Mouse (Mus musculus): Measurements from ENCODE around the gene Fcrlb.
"Not testable (repeated sequence)": the region's sequence is repeated elsewhere in the genome, so short reads cannot be mapped to it uniquely, and the experiment has no call there.

Gene Fcrlb

GRCm38 (mm10) chr1:170912891-170913615, at the start of gene Fcrlb:
Fcrlb (minus strand) TSS chr1:170912941.
- Histone ChIP-seq H3K4me1 (replicated peaks; ENCODE audit: low read depth, low read length) (peaks cover 7% of the 10 kb centered on the region; the same call in 1 of the 2 replicates), H3K9me3 (ENCODE audit: low read length) (peaks cover 5% of the 10 kb centered on the region), H3K27me3 (ENCODE audit: insufficient read depth, low read length) (peaks cover 24% of the 10 kb centered on the region), H3K36me3 (ENCODE audit: insufficient read depth, low read length) (no peaks in the 10 kb centered on the region), H3K4me3 (replicated peaks; ENCODE audit: low read length) (no peak within 1 kb of the TSS)
- TF ChIP-seq POU5F1 (IDR thresholded peaks at IDR 0.05; ENCODE audit: borderline replicate concordance, low read length), result no peak
- TF ChIP-seq NANOG (IDR thresholded peaks at IDR 0.05; ENCODE audit: borderline replicate concordance, low read length), result no peak
- no peak for TF ChIP-seq CTCF (conservative IDR thresholded peaks at IDR 0.05; ENCODE audit: low read length)

- no peaks in the 10 kb centered on the region for H3K36me3 ChIP-seq (ENCODE audit: insufficient read depth, low read length)
- H3K4me1 ChIP-seq (replicated peaks; ENCODE audit: low read depth, low read length), result peaks cover 51% of the 10 kb centered on the region
- H3K9me3 ChIP-seq (ENCODE audit: low read length), result no peaks in the 10 kb centered on the region
- H3K4me3 ChIP-seq (replicated peaks; ENCODE audit: low read length), result no peak overlapping the region
- H3K27me3 ChIP-seq (ENCODE audit: insufficient read depth, low read length), result no peaks in the 10 kb centered on the region
- TF ChIP-seq CTCF (conservative IDR thresholded peaks at IDR 0.05; ENCODE audit: low read length) (no peak), NANOG (IDR thresholded peaks at IDR 0.05; ENCODE audit: borderline replicate concordance, low read length) (no peak), POU5F1 (IDR thresholded peaks at IDR 0.05; ENCODE audit: borderline replicate concordance, low read length) (no peak)
Observed at GRCm38 (mm10) chr1:170962301-170962700, 49.6 kb upstream of the Fcrlb start.

- Histone ChIP-seq H3K27me3 (ENCODE audit: insufficient read depth, low read length) (no peaks in the 10 kb centered on the region), H3K4me1 (replicated peaks; ENCODE audit: low read depth, low read length) (peaks cover 41% of the 10 kb centered on the region), H3K4me3 (replicated peaks; ENCODE audit: low read length) (no peak overlapping the region), H3K9me3 (ENCODE audit: low read length) (no peaks in the 10 kb centered on the region), H3K36me3 (ENCODE audit: insufficient read depth, low read length) (no peaks in the 10 kb centered on the region)
- TF ChIP-seq CTCF (conservative IDR thresholded peaks at IDR 0.05; ENCODE audit: low read length), result no peak
- TF ChIP-seq NANOG (IDR thresholded peaks at IDR 0.05; ENCODE audit: borderline replicate concordance, low read length), result no peak
- no peak for TF ChIP-seq POU5F1 (IDR thresholded peaks at IDR 0.05; ENCODE audit: borderline replicate concordance, low read length)
Observed at GRCm38 (mm10) chr1:170961101-170961500, 48.4 kb upstream of the Fcrlb start.

DNA sequence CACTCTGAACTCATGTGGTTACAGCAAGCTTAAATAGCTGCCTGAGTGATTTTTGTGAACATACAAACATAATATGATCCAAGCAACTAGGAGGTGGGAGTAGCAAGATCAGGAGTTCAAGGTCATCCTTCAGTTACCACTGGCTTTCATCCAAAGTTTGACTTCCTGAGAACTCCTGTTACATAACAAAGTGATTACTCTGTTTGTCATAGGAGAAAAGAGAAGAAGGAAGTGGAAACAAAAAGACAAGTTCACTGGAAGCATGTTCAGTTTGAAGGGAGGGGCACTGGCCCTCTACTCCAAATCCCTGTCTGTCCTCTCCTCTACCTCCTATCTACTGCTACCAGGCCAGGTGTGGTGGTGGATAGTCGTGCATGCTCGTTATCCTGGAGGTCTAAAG, 47.0 kb upstream of the Fcrlb start:
- TF ChIP-seq CTCF (conservative IDR thresholded peaks at IDR 0.05; ENCODE audit: low read length) (no peak), NANOG (IDR thresholded peaks at IDR 0.05; ENCODE audit: borderline replicate concordance, low read length) (no peak), POU5F1 (IDR thresholded peaks at IDR 0.05; ENCODE audit: borderline replicate concordance, low read length) (no peak)
- H3K4me3 ChIP-seq (replicated peaks; ENCODE audit: low read length), result no peak overlapping the region
- H3K9me3 ChIP-seq (ENCODE audit: low read length), result no peaks in the 10 kb centered on the region
- no peaks in the 10 kb centered on the region for H3K36me3 ChIP-seq (ENCODE audit: insufficient read depth, low read length)
- peaks cover 39% of the 10 kb centered on the region for H3K4me1 ChIP-seq (replicated peaks; ENCODE audit: low read depth, low read length)
- H3K27me3 ChIP-seq (ENCODE audit: insufficient read depth, low read length), result no peaks in the 10 kb centered on the region

DNA sequence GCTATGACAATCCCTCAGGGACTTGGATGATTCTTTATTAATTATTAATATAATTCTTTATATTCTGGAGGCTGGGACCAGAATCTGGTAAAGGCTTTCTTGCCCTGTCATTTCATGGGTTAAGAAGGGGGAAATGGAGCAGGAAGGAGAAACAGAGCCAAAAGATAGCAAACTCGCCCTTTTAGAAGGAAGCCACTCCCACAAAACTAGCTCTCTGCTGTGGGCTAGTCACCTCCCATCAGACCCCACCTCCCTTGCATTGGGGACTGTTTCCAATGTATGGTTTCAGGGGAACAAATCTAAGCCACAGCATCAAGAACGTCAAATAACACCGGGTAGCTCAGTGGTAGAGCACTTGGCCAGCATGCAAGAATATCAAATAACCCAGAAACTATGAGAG, 45.5 kb upstream of the Fcrlb start:
- no peaks in the 10 kb centered on the region for H3K27me3 ChIP-seq (ENCODE audit: insufficient read depth, low read length)
- no peaks in the 10 kb centered on the region for H3K9me3 ChIP-seq (ENCODE audit: low read length)
- no peaks in the 10 kb centered on the region for H3K36me3 ChIP-seq (ENCODE audit: insufficient read depth, low read length)
- no peak overlapping the region for H3K4me3 ChIP-seq (replicated peaks; ENCODE audit: low read length)
- peaks cover 29% of the 10 kb centered on the region for H3K4me1 ChIP-seq (replicated peaks; ENCODE audit: low read depth, low read length)
- TF ChIP-seq NANOG (IDR thresholded peaks at IDR 0.05; ENCODE audit: borderline replicate concordance, low read length) (no peak), CTCF (conservative IDR thresholded peaks at IDR 0.05; ENCODE audit: low read length) (no peak)

DNA sequence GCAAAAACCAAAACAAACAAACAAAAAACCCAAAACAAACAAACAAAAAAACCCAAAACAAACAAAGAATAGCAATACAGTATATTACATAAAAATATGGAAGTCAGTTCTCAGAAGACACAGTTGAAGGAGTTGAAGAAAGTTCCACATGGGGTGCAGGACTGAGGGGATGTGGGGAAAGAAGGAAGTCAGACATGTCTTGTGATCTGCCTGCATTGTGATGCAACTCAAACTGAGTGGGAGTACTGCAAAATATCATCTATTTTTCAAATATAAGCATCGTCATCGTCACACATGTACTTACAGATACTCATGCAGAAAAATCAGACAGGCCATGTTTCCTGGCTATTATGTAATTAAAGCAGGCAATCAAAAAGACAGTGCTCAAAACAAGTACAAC, 40.5 kb upstream of the Fcrlb start:
- H3K27me3 ChIP-seq (ENCODE audit: insufficient read depth, low read length), result no peaks in the 10 kb centered on the region
- peaks cover 6% of the 10 kb centered on the region; the same call in 1 of the 2 replicates for H3K4me1 ChIP-seq (replicated peaks; ENCODE audit: low read depth, low read length)

GRCm38 (mm10) chr1:170950772-170951171, 38.0 kb upstream of the Fcrlb start:
- H3K36me3 ChIP-seq (ENCODE audit: insufficient read depth, low read length), result no peaks in the 10 kb centered on the region
- no peak overlapping the region for H3K4me3 ChIP-seq (replicated peaks; ENCODE audit: low read length)
- H3K4me1 ChIP-seq (replicated peaks; ENCODE audit: low read depth, low read length), result peaks cover 6% of the 10 kb centered on the region; the same call in 1 of the 2 replicates
- H3K9me3 ChIP-seq (ENCODE audit: low read length), result no peaks in the 10 kb centered on the region
- TF ChIP-seq CTCF (conservative IDR thresholded peaks at IDR 0.05; ENCODE audit: low read length), result no peak
- TF ChIP-seq NANOG (IDR thresholded peaks at IDR 0.05; ENCODE audit: borderline replicate concordance, low read length), result no peak
- no peak for TF ChIP-seq POU5F1 (IDR thresholded peaks at IDR 0.05; ENCODE audit: borderline replicate concordance, low read length)
- H3K27me3 ChIP-seq (ENCODE audit: insufficient read depth, low read length), result no peaks in the 10 kb centered on the region

More for the DNA sequence above, 40.5 kb upstream of the Fcrlb start:
- Histone ChIP-seq H3K9me3 (ENCODE audit: low read length) (no peaks in the 10 kb centered on the region), H3K4me3 (replicated peaks; ENCODE audit: low read length) (no peak overlapping the region), H3K36me3 (ENCODE audit: insufficient read depth, low read length) (no peaks in the 10 kb centered on the region)
- TF ChIP-seq POU5F1 (IDR thresholded peaks at IDR 0.05; ENCODE audit: borderline replicate concordance, low read length), result no peak
- TF ChIP-seq CTCF (conservative IDR thresholded peaks at IDR 0.05; ENCODE audit: low read length), result no peak
- TF ChIP-seq NANOG (IDR thresholded peaks at IDR 0.05; ENCODE audit: borderline replicate concordance, low read length), result no peak

DNA sequence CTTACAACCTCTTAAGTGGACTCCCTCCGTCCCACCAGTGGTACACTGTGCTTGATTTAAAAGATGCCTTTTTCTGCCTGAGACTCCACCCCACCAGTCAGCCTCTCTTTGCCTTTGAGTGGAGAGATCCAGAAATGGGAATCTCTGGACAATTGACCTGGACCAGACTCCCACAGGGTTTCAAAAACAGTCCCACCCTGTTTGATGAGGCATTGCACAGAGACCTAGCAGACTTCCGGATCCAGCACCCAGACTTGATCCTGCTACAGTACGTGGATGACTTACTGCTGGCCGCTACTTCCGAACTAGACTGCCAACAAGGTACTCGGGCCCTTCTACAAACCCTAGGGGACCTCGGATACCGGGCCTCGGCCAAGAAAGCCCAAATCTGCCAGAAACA, 32.2 kb upstream of the Fcrlb start:
- not testable (repeated sequence) for H3K4me3 ChIP-seq (replicated peaks; ENCODE audit: low read length); H3K36me3 ChIP-seq (ENCODE audit: insufficient read depth, low read length); H3K27me3 ChIP-seq (ENCODE audit: insufficient read depth, low read length); H3K4me1 ChIP-seq (replicated peaks; ENCODE audit: low read depth, low read length); H3K9me3 ChIP-seq (ENCODE audit: low read length)

- not testable (repeated sequence) for H3K4me1 ChIP-seq (replicated peaks; ENCODE audit: low read depth, low read length); H3K9me3 ChIP-seq (ENCODE audit: low read length); H3K4me3 ChIP-seq (replicated peaks; ENCODE audit: low read length); H3K27me3 ChIP-seq (ENCODE audit: insufficient read depth, low read length); H3K36me3 ChIP-seq (ENCODE audit: insufficient read depth, low read length)
Observed at GRCm38 (mm10) chr1:170944151-170944550, 31.4 kb upstream of the Fcrlb start.

All from E14TG2a.4 (cell line).